Mouse (Mus musculus): Measurements from ENCODE around the gene Lrfn4. TPM values are rescaled to one million over a fixed set of nuclear protein-coding genes. Genes with fewer than 3 reads are reported as not detected.

Lrfn4 gene
- polyA plus RNA-seq (2015; fragmentation: Nextera tagmentation; extraction: Ambion mirVana) = 10.9 and 11.7 TPM in 2 replicates

GRCm38 (mm10) chr19:4615151-4616093 lies at the start of gene Lrfn4:
Gene Lrfn4, minus strand, starts transcription at chr19:4615667.
- Histone ChIP-seq H3K9me3 (no peaks in the 10 kb centered on the region), H3K4me1 (peaks cover 42% of the 10 kb centered on the region), H3K27me3 (no peaks in the 10 kb centered on the region), H3K4me3 (peak within 1 kb of the TSS; percentile 99), H3K27ac (replicated peaks) (peak within 1 kb of the TSS; percentile 96), H3K9ac (replicated peaks) (peak within 1 kb of the TSS; percentile 100), H3K4me2 (replicated peaks) (peak within 1 kb of the TSS; percentile 87), H3K36me3 (peaks cover 28% of the 10 kb centered on the region)
- under 1% methylated on average over 83 of the region's 87 CpGs for WGBS
- peak; percentile 94 for ATAC-seq (replicated peaks)

GRCm38 (mm10) chr19:4658156-4658555 lies 42.7 kb upstream of the Lrfn4 start:
- no peak overlapping the region for H3K4me2 ChIP-seq (replicated peaks)
- H3K9me3 ChIP-seq = no peaks in the 10 kb centered on the region
- H3K27me3 ChIP-seq = no peaks in the 10 kb centered on the region
- no peak for ATAC-seq (replicated peaks)
- H3K27ac ChIP-seq (replicated peaks) = no peak overlapping the region
- H3K4me1 ChIP-seq = no peaks in the 10 kb centered on the region
- no peak overlapping the region for H3K9ac ChIP-seq (replicated peaks)
- no peak overlapping the region for H3K4me3 ChIP-seq
- 91% methylated on average over 5 of the region's 5 CpGs for WGBS
- no peaks in the 10 kb centered on the region for H3K36me3 ChIP-seq

- no peak for ATAC-seq (replicated peaks)
- WGBS = 65% methylated on average over 11 of the region's 11 CpGs
- H3K4me3 ChIP-seq = no peak overlapping the region
- H3K27ac ChIP-seq (replicated peaks) = no peak overlapping the region
- no peak overlapping the region for H3K4me2 ChIP-seq (replicated peaks)
- no peaks in the 10 kb centered on the region for H3K36me3 ChIP-seq
- no peaks in the 10 kb centered on the region for H3K27me3 ChIP-seq
- H3K4me1 ChIP-seq = no peaks in the 10 kb centered on the region
- H3K9ac ChIP-seq (replicated peaks) = no peak overlapping the region
- no peaks in the 10 kb centered on the region for H3K9me3 ChIP-seq
These were observed 31.5 kb upstream of the Lrfn4 start for GRCm38 (mm10) chr19:4646917-4647492.

- H3K9me3 ChIP-seq = no peaks in the 10 kb centered on the region
- ATAC-seq (replicated peaks) = no peak
- WGBS = 40% methylated on average over 10 of the region's 10 CpGs
- H3K27me3 ChIP-seq = no peaks in the 10 kb centered on the region
- no peak overlapping the region for H3K27ac ChIP-seq (replicated peaks)
- no peak overlapping the region for H3K9ac ChIP-seq (replicated peaks)
- H3K4me3 ChIP-seq = no peak overlapping the region
- H3K4me2 ChIP-seq (replicated peaks) = no peak overlapping the region
- no peaks in the 10 kb centered on the region for H3K4me1 ChIP-seq
- no peaks in the 10 kb centered on the region for H3K36me3 ChIP-seq
These were observed 28.8 kb upstream of the Lrfn4 start for GRCm38 (mm10) chr19:4644271-4644670.

GRCm38 (mm10) chr19:4635986-4636385 lies 20.5 kb upstream of the Lrfn4 start:
- no peak for ATAC-seq (replicated peaks)
- H3K9ac ChIP-seq (replicated peaks) = no peak overlapping the region
- H3K4me3 ChIP-seq = no peak overlapping the region
- no peaks in the 10 kb centered on the region for H3K4me1 ChIP-seq
- no peak overlapping the region for H3K27ac ChIP-seq (replicated peaks)
- no peaks in the 10 kb centered on the region for H3K9me3 ChIP-seq
- no peak overlapping the region for H3K4me2 ChIP-seq (replicated peaks)
- WGBS = 76% methylated on average over 4 of the region's 4 CpGs
- H3K27me3 ChIP-seq = 0 out of 2 replicates have a peak, but pooled peaks cover 4% of the 10 kb centered on the region
- H3K36me3 ChIP-seq = no peaks in the 10 kb centered on the region

- Histone ChIP-seq H3K27ac (replicated peaks) (peak overlapping the region; percentile 57), H3K9ac (replicated peaks) (0 out of 2 replicates have a peak overlapping the region, but pooled peaks have one; percentile 1), H3K36me3 (no peaks in the 10 kb centered on the region), H3K4me1 (peaks cover 40% of the 10 kb centered on the region), H3K9me3 (no peaks in the 10 kb centered on the region), H3K4me3 (no peak overlapping the region), H3K27me3 (no peaks in the 10 kb centered on the region), H3K4me2 (replicated peaks) (no peak overlapping the region)
- ATAC-seq (replicated peaks) = peak; percentile 56; the same call in 1 of the 2 replicates
- 0% methylated on average over 1 of the region's 1 CpGs for WGBS
These were observed 13.4 kb upstream of the Lrfn4 start for GRCm38 (mm10) chr19:4628819-4629218.

- H3K27ac ChIP-seq (replicated peaks) = peak overlapping the region; percentile 94
- H3K27me3 ChIP-seq = no peaks in the 10 kb centered on the region
- peak overlapping the region; percentile 95 for H3K4me2 ChIP-seq (replicated peaks)
- peaks cover 20% of the 10 kb centered on the region; the same call in 1 of the 2 replicates for H3K36me3 ChIP-seq
- peak overlapping the region; percentile 84 for H3K9ac ChIP-seq (replicated peaks)
- H3K4me3 ChIP-seq = peak overlapping the region; percentile 91
- 3% methylated on average over 35 of the region's 35 CpGs for WGBS
- H3K9me3 ChIP-seq = no peaks in the 10 kb centered on the region
- peaks cover 43% of the 10 kb centered on the region for H3K4me1 ChIP-seq
- ATAC-seq (replicated peaks) = peak; percentile 69
These were observed 10.5 kb upstream of the Lrfn4 start for GRCm38 (mm10) chr19:4625829-4626535.

GRCm38 (mm10) chr19:4625179-4625828 lies 9.8 kb upstream of the Lrfn4 start, which contains the start of gene Rce1:
Gene Rce1, minus strand, starts transcription at chr19:4625641.
- Histone ChIP-seq H3K36me3 (peaks cover 20% of the 10 kb centered on the region; the same call in 1 of the 2 replicates), H3K4me2 (replicated peaks) (peak within 1 kb of the TSS; percentile 95), H3K9me3 (no peaks in the 10 kb centered on the region), H3K27me3 (no peaks in the 10 kb centered on the region), H3K9ac (replicated peaks) (peak within 1 kb of the TSS; percentile 84), H3K4me3 (peak within 1 kb of the TSS; percentile 91), H3K27ac (replicated peaks) (peak within 1 kb of the TSS; percentile 94), H3K4me1 (peaks cover 43% of the 10 kb centered on the region)
- under 1% methylated on average over 64 of the region's 64 CpGs for WGBS
- ATAC-seq (replicated peaks) = peak; percentile 90

GRCm38 (mm10) chr19:4624406-4625178 lies 9.1 kb upstream of the Lrfn4 start:
- no peak; the same call in 1 of the 2 replicates for ATAC-seq (replicated peaks)
- H3K4me1 ChIP-seq = peaks cover 43% of the 10 kb centered on the region
- H3K4me2 ChIP-seq (replicated peaks) = peak overlapping the region; percentile 79
- H3K9me3 ChIP-seq = no peaks in the 10 kb centered on the region
- peak overlapping the region; percentile 84 for H3K9ac ChIP-seq (replicated peaks)
- no peaks in the 10 kb centered on the region for H3K27me3 ChIP-seq
- peaks cover 20% of the 10 kb centered on the region; the same call in 1 of the 2 replicates for H3K36me3 ChIP-seq
- peak overlapping the region; percentile 94 for H3K27ac ChIP-seq (replicated peaks)
- peak overlapping the region; percentile 91 for H3K4me3 ChIP-seq
- WGBS = 28% methylated on average over 4 of the region's 4 CpGs

GRCm38 (mm10) chr19:4624006-4624405 lies 8.5 kb upstream of the Lrfn4 start:
- no peak overlapping the region for H3K9ac ChIP-seq (replicated peaks)
- H3K4me1 ChIP-seq = peaks cover 40% of the 10 kb centered on the region
- H3K9me3 ChIP-seq = no peaks in the 10 kb centered on the region
- no peaks in the 10 kb centered on the region for H3K27me3 ChIP-seq
- H3K4me2 ChIP-seq (replicated peaks) = no peak overlapping the region
- WGBS = 93% methylated on average over 12 of the region's 12 CpGs
- H3K4me3 ChIP-seq = 0 out of 2 replicates have a peak overlapping the region, but pooled peaks have one; percentile 91
- H3K36me3 ChIP-seq = peaks cover 20% of the 10 kb centered on the region; the same call in 1 of the 2 replicates
- no peak overlapping the region for H3K27ac ChIP-seq (replicated peaks)
- ATAC-seq (replicated peaks) = no peak

- no peaks in the 10 kb centered on the region for H3K27me3 ChIP-seq
- H3K4me2 ChIP-seq (replicated peaks) = no peak overlapping the region
- H3K4me1 ChIP-seq = peaks cover 36% of the 10 kb centered on the region
- no peak overlapping the region for H3K27ac ChIP-seq (replicated peaks)
- peaks cover 20% of the 10 kb centered on the region; the same call in 1 of the 2 replicates for H3K36me3 ChIP-seq
- H3K9me3 ChIP-seq = no peaks in the 10 kb centered on the region
- 95% methylated on average over 9 of the region's 9 CpGs for WGBS
- H3K9ac ChIP-seq (replicated peaks) = no peak overlapping the region
- H3K4me3 ChIP-seq = no peak overlapping the region
- ATAC-seq (replicated peaks) = no peak
These were observed 8.0 kb upstream of the Lrfn4 start for GRCm38 (mm10) chr19:4623419-4623818.

Measured in forebrain, embryonic 15.5 days (tissue).